Mouse (Mus musculus) lung, embryonic 14.5 days (tissue): ENCODE results near the gene Prdm2. TPM values are rescaled to one million over a fixed set of nuclear protein-coding genes. Genes with fewer than 3 reads are reported as not detected.
A peak's percentile ranks its signal among the peaks of the same experiment; 100 is the strongest.

ENCODE experiments used
- ATAC-seq: fragments of 200-750 bp; cut with Nextera tagmentation; 2 replicates; pipeline ENCODE4 v1.8.0; 2017; ENCODE audit warnings: mild to moderate bottlenecking, moderate TSS enrichment, moderate library complexity; ENCODE audit not compliant: insufficient read depth
- DNase-seq: peaks from one replicate; pipeline ENCODE4 v3.0.0-alpha.2; 2015
- H3K27ac ChIP-seq: fragments of 300-500 bp; sonication (generic); 2 replicates; pipeline ENCODE4 v1.5.1; 2014; ENCODE audit warnings: low read depth, mild to moderate bottlenecking, moderate library complexity
- H3K27me3 ChIP-seq: fragments of 300-500 bp; sonication (generic); 2 replicates; pipeline ENCODE4 v1.6.1; 2014; ENCODE audit warnings: low read length, control low read depth; ENCODE audit not compliant: insufficient read depth
- H3K36me3 ChIP-seq: fragments of 300-500 bp; sonication (generic); 2 replicates; pipeline ENCODE4 v1.6.1; 2014; ENCODE audit warnings: control low read depth; ENCODE audit not compliant: insufficient read depth
- H3K4me1 ChIP-seq: fragments of 300-500 bp; sonication (generic); 2 replicates; pipeline ENCODE4 v1.6.1; 2014; ENCODE audit warnings: antibody characterized with exemption, control low read depth; ENCODE audit not compliant: insufficient read depth
- H3K4me2 ChIP-seq: fragments of 300-500 bp; sonication (generic); 2 replicates; pipeline ENCODE4 v1.6.1; 2014; ENCODE audit warnings: mild to moderate bottlenecking
- H3K4me3 ChIP-seq: fragments of 300-500 bp; sonication (generic); 2 replicates; pipeline ENCODE4 v1.5.1; 2014; ENCODE audit warnings: low read depth, low read length
- H3K9ac ChIP-seq: fragments of 300-500 bp; sonication (generic); 2 replicates; pipeline ENCODE4 v1.6.1; 2014
- H3K9me3 ChIP-seq: fragments of 300-500 bp; sonication (generic); 2 replicates; pipeline ENCODE4 v1.6.1; 2016; ENCODE audit warnings: low read depth, low read length, control low read depth
- CTCF ChIP-seq: IDR thresholded peaks from 2 replicates; pipeline ENCODE4 v1.5.1; 2016; ENCODE audit warnings: antibody characterized with exemption, low read depth
- WGBS: fragments of 180-500 bp; shearing (Covaris S2); extraction: QIAGEN DNeasy Blood & Tissue Kit; methylation state at CpG from one replicate; pipeline ENCODE4 v1.1.7; 2014; 5-methylcytosine and 5-hydroxymethylcytosine counted together
- polyA plus RNA-seq: library from polyadenylated mRNA; unstranded; fragments of >200 nt; fragmentation: Nextera tagmentation; extraction: Ambion mirVana; gene quantifications from 2 replicates; pipeline ENCODE4 v1.2.1, GENCODE M21; 2014

Gene Prdm2
- polyA plus RNA-seq, 1 experiment from 2014 or later: 12.0 TPM

- no peak overlapping the region for H3K9ac ChIP-seq
- DNase-seq: no peak
- H3K27ac ChIP-seq: no peak overlapping the region
- H3K4me1 ChIP-seq: no peaks in the 10 kb centered on the region
- 33% methylated on average over 9 of the region's 9 CpGs for WGBS
- no peak overlapping the region for H3K4me2 ChIP-seq
- H3K36me3 ChIP-seq: no peaks in the 10 kb centered on the region
- ATAC-seq: no peak
- no peaks in the 10 kb centered on the region for H3K27me3 ChIP-seq
- no peaks in the 10 kb centered on the region for H3K9me3 ChIP-seq
- TF ChIP-seq CTCF: no peak
- no peak overlapping the region for H3K4me3 ChIP-seq
Observed at GRCm38 (mm10) chr4:143225886-143226285, 13.1 kb upstream of the Prdm2 start.

GRCm38 (mm10) chr4:143219316-143219751 is 6.5 kb upstream of the Prdm2 start:
- no peak for TF ChIP-seq CTCF
- Histone ChIP-seq H3K27ac (no peak overlapping the region), H3K27me3 (no peaks in the 10 kb centered on the region), H3K4me2 (no peak overlapping the region), H3K36me3 (no peaks in the 10 kb centered on the region), H3K4me3 (no peak overlapping the region), H3K9me3 (no peaks in the 10 kb centered on the region), H3K9ac (no peak overlapping the region), H3K4me1 (no peaks in the 10 kb centered on the region)
- DNase-seq (no peak), ATAC-seq (no peak)
- 46% methylated on average over 9 of the region's 9 CpGs for WGBS

DNA sequence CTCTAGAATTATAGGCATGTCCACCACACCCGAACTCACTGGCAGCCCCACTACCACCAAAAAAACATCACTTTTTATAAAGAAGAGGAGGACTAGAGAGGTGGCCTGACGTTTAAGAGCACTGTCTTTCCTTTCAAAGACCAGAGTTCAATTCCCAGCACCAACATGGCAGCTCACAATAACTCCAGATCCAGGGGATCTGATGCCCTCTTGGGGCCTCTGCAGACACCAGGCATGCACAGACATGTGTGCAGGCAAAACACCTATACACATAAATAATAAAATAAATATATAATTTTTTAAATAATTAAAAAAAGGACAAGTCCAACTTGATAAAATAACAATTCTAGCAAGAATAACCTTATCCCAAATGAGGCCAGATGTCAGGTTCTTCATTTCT is 6.1 kb upstream of the Prdm2 start:
- ATAC-seq (no peak), DNase-seq (no peak)
- Histone ChIP-seq H3K27me3 (no peaks in the 10 kb centered on the region), H3K27ac (no peak overlapping the region), H3K4me1 (no peaks in the 10 kb centered on the region), H3K4me3 (no peak overlapping the region), H3K9me3 (no peaks in the 10 kb centered on the region), H3K9ac (no peak overlapping the region), H3K36me3 (no peaks in the 10 kb centered on the region), H3K4me2 (no peak overlapping the region)
- 77% methylated on average over 2 of the region's 2 CpGs for WGBS
- no peak for TF ChIP-seq CTCF

GRCm38 (mm10) chr4:143217189-143217588 is 4.4 kb upstream of the Prdm2 start:
- Histone ChIP-seq H3K9ac (no peak overlapping the region), H3K9me3 (no peaks in the 10 kb centered on the region), H3K27ac (no peak overlapping the region), H3K4me1 (peaks cover 3% of the 10 kb centered on the region; the same call in 1 of the 2 replicates), H3K4me2 (no peak overlapping the region), H3K27me3 (no peaks in the 10 kb centered on the region), H3K36me3 (no peaks in the 10 kb centered on the region), H3K4me3 (no peak overlapping the region)
- WGBS: 74% methylated on average over 7 of the region's 7 CpGs
- no peak for TF ChIP-seq CTCF
- DNase-seq (no peak), ATAC-seq (no peak)

DNA sequence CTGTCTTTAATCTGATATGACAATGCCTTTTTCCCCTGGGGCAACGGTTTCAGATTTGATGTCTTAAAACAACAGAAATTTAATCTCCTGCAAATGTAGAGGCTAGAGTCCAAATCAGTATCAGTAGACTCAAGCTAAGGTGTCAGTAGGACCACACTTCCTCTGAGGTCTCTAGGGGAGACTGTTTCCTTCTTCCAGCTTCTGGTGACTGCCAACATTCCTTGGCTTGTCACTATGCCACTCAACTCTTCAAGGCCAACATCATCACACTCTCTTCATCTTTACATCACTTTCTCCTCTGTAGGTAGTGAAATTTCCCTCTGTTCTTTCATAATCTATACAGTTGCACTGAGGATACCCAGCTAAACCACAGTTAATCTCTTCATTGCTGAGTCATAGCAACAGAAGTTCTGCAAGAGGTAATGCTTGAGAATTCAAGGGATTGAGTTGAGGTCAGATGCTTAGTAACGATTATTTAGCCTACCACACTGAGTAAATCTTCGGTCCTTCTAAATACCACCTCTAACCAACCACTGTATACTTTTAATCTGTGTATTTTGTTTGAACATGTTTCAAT is 1.5 kb upstream of the Prdm2 start:
- H3K4me3 ChIP-seq: no peak overlapping the region
- no peak overlapping the region for H3K27ac ChIP-seq
- ATAC-seq (no peak), DNase-seq (no peak)
- no peak for TF ChIP-seq CTCF
- peaks cover 3% of the 10 kb centered on the region; the same call in 1 of the 2 replicates for H3K4me1 ChIP-seq
- no peaks in the 10 kb centered on the region for H3K36me3 ChIP-seq
- 80% methylated on average over 3 of the region's 3 CpGs for WGBS
- H3K9me3 ChIP-seq: no peaks in the 10 kb centered on the region
- H3K27me3 ChIP-seq: no peaks in the 10 kb centered on the region
- H3K9ac ChIP-seq: no peak overlapping the region
- no peak overlapping the region for H3K4me2 ChIP-seq

DNA sequence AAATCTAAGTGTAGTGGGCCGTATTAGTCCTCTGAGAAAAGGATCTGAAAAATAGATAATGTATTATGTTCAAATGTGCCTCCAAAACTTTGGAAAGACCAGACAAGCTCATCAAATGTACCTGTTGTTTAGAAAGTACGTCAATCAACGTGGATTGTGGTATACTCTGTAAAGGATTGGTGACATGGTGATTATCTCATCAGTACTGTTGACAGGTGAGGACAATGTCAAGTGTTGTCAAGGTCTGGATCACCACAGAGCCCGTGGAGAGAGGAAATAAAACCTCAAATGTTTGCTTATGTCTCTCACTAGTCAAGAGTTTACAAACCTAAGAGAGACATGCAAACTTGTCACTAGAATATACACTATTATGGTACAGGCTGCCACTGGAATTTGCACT is 776 bp upstream of the Prdm2 start:
- Histone ChIP-seq H3K4me3 (no peak overlapping the region), H3K36me3 (no peaks in the 10 kb centered on the region), H3K27me3 (no peaks in the 10 kb centered on the region), H3K4me1 (peaks cover 3% of the 10 kb centered on the region; the same call in 1 of the 2 replicates), H3K27ac (no peak overlapping the region), H3K9ac (no peak overlapping the region), H3K9me3 (no peaks in the 10 kb centered on the region), H3K4me2 (no peak overlapping the region)
- DNase-seq (no peak), ATAC-seq (no peak)
- WGBS: 70% methylated on average over 4 of the region's 4 CpGs
- no peak for TF ChIP-seq CTCF

- WGBS: 96% methylated on average over 3 of the region's 3 CpGs
- no peak overlapping the region for H3K27ac ChIP-seq
- H3K36me3 ChIP-seq: no peaks in the 10 kb centered on the region
- no peak for TF ChIP-seq CTCF
- ATAC-seq (peak; percentile 18; the same call in 1 of the 2 replicates), DNase-seq (no peak)
- no peaks in the 10 kb centered on the region for H3K9me3 ChIP-seq
- H3K27me3 ChIP-seq: no peaks in the 10 kb centered on the region
- no peak overlapping the region for H3K9ac ChIP-seq
- peak overlapping the region; percentile 79; the same call in 1 of the 2 replicates for H3K4me3 ChIP-seq
- H3K4me1 ChIP-seq: peaks cover 3% of the 10 kb centered on the region; the same call in 1 of the 2 replicates
- peak overlapping the region; percentile 89 for H3K4me2 ChIP-seq
Observed at GRCm38 (mm10) chr4:143213175-143213479, 332 bp upstream of the Prdm2 start.
